Mouse (Mus musculus) erythroblast, embryonic 14.5 days (primary cell): ENCODE results near the gene Tmem266.

Experiments used
- GATA1 ChIP-seq: IDR thresholded peaks from 2 replicates; pipeline ENCODE4 v1.6.1; 2012; ENCODE audit warnings: low read length, inconsistent platforms, mixed read lengths
- TAL1 ChIP-seq: IDR thresholded peaks from 3 replicates; pipeline ENCODE4 v1.6.1; 2012; ENCODE audit warnings: low read length, inconsistent platforms, mixed read lengths

DNA sequence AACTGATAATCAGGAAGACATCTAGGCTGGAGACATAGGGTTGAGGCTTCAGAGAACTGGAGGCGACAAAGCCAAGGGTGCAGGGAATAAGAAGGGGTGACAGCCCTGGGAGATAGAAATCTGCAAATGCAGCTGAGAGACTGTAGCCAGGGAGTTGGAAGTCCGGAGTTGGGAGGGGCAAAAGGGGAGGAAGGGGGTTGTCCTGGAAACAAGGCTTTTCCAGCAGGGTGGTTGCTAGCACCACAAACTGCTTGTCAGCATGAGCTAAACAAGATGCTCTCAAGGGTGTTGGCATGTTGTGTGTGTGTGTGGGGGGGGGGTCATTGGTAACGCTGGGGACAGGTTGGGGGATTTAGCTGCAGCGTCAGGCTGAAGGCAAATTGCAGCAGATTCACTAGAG, 82.1 kb downstream of the Tmem266 start:
- TF ChIP-seq GATA1 (no peak), TAL1 (no peak)
